Comparison of ENCODE assay signal across 19 mouse cellular contexts in the genomic region with DNA sequence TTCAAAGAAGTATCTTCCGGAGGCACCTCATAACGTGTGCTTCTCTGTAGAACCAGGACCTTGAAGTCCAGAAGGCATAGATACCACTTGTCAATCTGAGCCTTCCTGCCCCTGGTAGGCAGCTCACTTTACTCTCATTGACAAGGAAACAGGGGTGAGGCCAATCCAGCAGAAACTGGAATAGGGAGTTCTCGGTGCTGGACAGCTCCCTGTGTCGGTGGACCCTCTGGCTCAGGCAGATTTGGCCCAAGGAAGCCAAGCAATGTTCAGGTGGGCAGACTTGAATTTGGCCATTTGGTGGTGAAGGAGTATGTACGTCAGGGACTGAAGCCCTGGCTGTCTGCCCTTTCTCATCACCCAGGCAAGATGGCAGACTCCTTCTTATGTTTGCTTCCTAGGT.
DNase-seq lines count a peak whose midpoint lies in the region; ATAC-seq and TF ChIP-seq lines count a peak whose summit lies in the region.
"Had no signal": no experiment of that assay in that cellular context is flagged by ENCODE, and none has a peak within 500 bp of the region (broad histone marks: within the 10 kb centered on the region; RNA-seq: fewer than 3 reads in every experiment).

No protein-coding gene starts in this region.

- no peaks in the 10 kb centered on the region for H3K36me3 ChIP-seq in kidney, postnatal 0 days (ENCODE audit: insufficient read depth, low read length)
- H3K36me3 ChIP-seq in kidney, adult 2 months (ENCODE audit: control insufficient read depth, insufficient read depth, low read length), result no peaks in the 10 kb centered on the region
- H3K36me3 ChIP-seq: heart, embryonic 12.5 days; liver, embryonic 15.5 days; midbrain, embryonic 12.5 days had no signal

- no peak for TF ChIP-seq CTCF in kidney, postnatal 0 days (IDR thresholded peaks at IDR 0.05; ENCODE audit: low read depth)
- TF ChIP-seq CTCF in kidney, adult 2 months (conservative IDR thresholded peaks at IDR 0.05; ENCODE audit: insufficient read depth, insufficient read length, low read depth, low read length), result no peak

- no peaks in the 10 kb centered on the region for H3K9me3 ChIP-seq in kidney, postnatal 0 days (replicated peaks; ENCODE audit: low read length)
- H3K9me3 ChIP-seq: liver, embryonic 15.5 days; midbrain, embryonic 12.5 days had no signal

- no peaks in the 10 kb centered on the region for H3K4me1 ChIP-seq in kidney, postnatal 0 days (replicated peaks; ENCODE audit: insufficient read depth, low read length)
- H3K4me1 ChIP-seq in kidney, adult 2 months (ENCODE audit: control insufficient read depth, insufficient read depth, low read length), result no peaks in the 10 kb centered on the region
- H3K4me1 ChIP-seq: liver, embryonic 15.5 days had no signal

- TF ChIP-seq POLR2A in kidney, adult 2 months (IDR thresholded peaks at IDR 0.05; ENCODE audit: low read depth, low read length), result no peak

- H3K4me2 ChIP-seq in kidney, postnatal 0 days (ENCODE audit: low read length), result no peak overlapping the region
- H3K4me2 ChIP-seq: heart, embryonic 12.5 days; liver, embryonic 15.5 days; midbrain, embryonic 12.5 days had no signal

- H3K27me3 ChIP-seq in kidney, postnatal 0 days (ENCODE audit: insufficient read depth, low read length), result no peaks in the 10 kb centered on the region
- no peaks in the 10 kb centered on the region for H3K27me3 ChIP-seq in kidney, adult 2 months (replicated peaks; ENCODE audit: control insufficient read depth, insufficient read depth, low read length)
- H3K27me3 ChIP-seq: heart, embryonic 12.5 days; liver, embryonic 15.5 days; midbrain, embryonic 12.5 days had no signal

- H3K4me3 ChIP-seq in kidney, postnatal 0 days (replicated peaks; ENCODE audit: low read depth, low read length), result no peak overlapping the region
- H3K4me3 ChIP-seq in kidney, adult 2 months (ENCODE audit: insufficient read depth, low read depth, low read length), result no peak overlapping the region
- H3K4me3 ChIP-seq: erythroblast, embryonic 14.5 days; heart, embryonic 12.5 days; liver, embryonic 15.5 days; midbrain, embryonic 12.5 days had no signal

- peak; percentile 68 for DNase-seq in kidney, postnatal 0 days (ENCODE audit: low spot score)
- DNase-seq in kidney, adult 2 months, result no peak
- DNase-seq in NIH3T3 (ENCODE audit: low read depth), result peak; percentile 7
- DNase-seq in embryo, embryonic 11.5 days (ENCODE audit: low read depth, low spot score), result peak; percentile 29
- DNase-seq in mesoderm, embryonic 11.5 days (ENCODE audit: low read depth, low spot score), result peak; percentile 52
- no peak for DNase-seq in left cerebral cortex, postnatal 14 days (ENCODE audit: low spot score in 2 of 2)
- no peak for DNase-seq in urinary bladder, postnatal 36 days (ENCODE audit: low spot score in 2 of 2)
- DNase-seq: cerebellum, postnatal 25 days; gastrocnemius, postnatal 10 days; heart, postnatal 36 days; kidney, postnatal 14 days; lung, postnatal 14 days; right cerebral cortex, postnatal 25 days had no signal

- 39% methylated on average over 5 of the region's 5 CpGs for WGBS in kidney, postnatal 0 days
- WGBS in kidney, adult 2 months, result 36% methylated on average over 5 of the region's 5 CpGs

- no peak for ATAC-seq in kidney, postnatal 0 days (replicated peaks; ENCODE audit: low FRiP score, low read depth)
- ATAC-seq: activated CD4-positive, CD25-positive, alpha-beta regulatory T cell, adult 4 months; inflammation-experienced regulatory T-cells, adult 6 months had no signal

- H3K9ac ChIP-seq in kidney, postnatal 0 days (ENCODE audit: low read depth, low read length), result no peak overlapping the region
- H3K9ac ChIP-seq: heart, embryonic 12.5 days; liver, embryonic 15.5 days; midbrain, embryonic 12.5 days had no signal

- no peak overlapping the region for H3K27ac ChIP-seq in kidney, postnatal 0 days
- no peak overlapping the region for H3K27ac ChIP-seq in kidney, adult 2 months (ENCODE audit: insufficient read depth, low read depth, low read length)
- H3K27ac ChIP-seq: liver, embryonic 15.5 days; midbrain, embryonic 12.5 days had no signal

- intact Hi-C loops in left cerebral cortex, postnatal 14 days (cut with DNase I), result no loop called here

Comparison
In these comparisons a context has a peak if more than half of its experiments do, and no peak if none do; other contexts are left out.
1. DNase-seq: peak in kidney, postnatal 0 days (single experiment), NIH3T3 (single experiment), embryo, embryonic 11.5 days (single experiment) and mesoderm, embryonic 11.5 days (single experiment); none in kidney, adult 2 months (single experiment), left cerebral cortex, postnatal 14 days (0 of 2) and urinary bladder, postnatal 36 days (0 of 2).